Mouse (Mus musculus): ENCODE measurements at regions not wholly inside any gene's neighbourhood (a gene's known extent, or its start where the extent isn't known, plus 50 kb on each side); places are given as distances from the start of the nearest gene placed in this dataset.

DNA sequence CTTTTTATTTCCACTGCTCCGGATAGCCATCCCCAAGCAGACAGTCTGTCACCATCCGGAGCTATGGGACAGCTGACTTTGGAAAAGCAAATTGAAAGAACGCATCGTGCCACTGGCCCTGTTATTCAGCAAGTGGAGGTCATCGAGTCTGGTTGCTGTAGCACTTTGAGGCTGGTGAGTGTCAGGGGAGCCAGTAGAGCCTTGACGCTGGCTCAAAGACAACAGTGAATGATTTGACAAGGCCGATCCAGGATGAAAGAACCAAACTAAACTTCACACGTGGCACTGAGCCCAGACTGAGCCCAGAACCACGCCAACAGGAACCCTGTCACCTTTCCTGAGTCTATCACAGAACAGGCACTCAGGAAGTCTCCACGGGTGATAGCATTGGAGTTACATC, 296.8 kb upstream of the Rtl1 start:
- H3K4me1 ChIP-seq (ENCODE audit: control insufficient read depth, insufficient read depth, low read length), result no peaks in the 10 kb centered on the region
- no peak overlapping the region for H3K4me3 ChIP-seq (ENCODE audit: insufficient read depth, low read length)
- TF ChIP-seq CTCF (IDR thresholded peaks at IDR 0.05; ENCODE audit: extremely low read depth, insufficient read depth, low read length) (no peak), POLR2A (IDR thresholded peaks at IDR 0.05; ENCODE audit: extremely low read depth, insufficient read depth, low read length) (no peak)
- no peak overlapping the region for H3K27ac ChIP-seq (ENCODE audit: insufficient read depth, low read length)

GRCm38 (mm10) chr12:109897861-109898385, 297.8 kb upstream of the Rtl1 start:
- Histone ChIP-seq H3K4me1 (ENCODE audit: control insufficient read depth, insufficient read depth, low read length) (no peaks in the 10 kb centered on the region), H3K27ac (ENCODE audit: insufficient read depth, low read length) (no peak overlapping the region), H3K4me3 (ENCODE audit: insufficient read depth, low read length) (no peak overlapping the region)
- TF ChIP-seq CTCF (IDR thresholded peaks at IDR 0.05; ENCODE audit: extremely low read depth, insufficient read depth, low read length) (no peak), POLR2A (IDR thresholded peaks at IDR 0.05; ENCODE audit: extremely low read depth, insufficient read depth, low read length) (no peak)

GRCm38 (mm10) chr12:109899420-109899819, 299.3 kb upstream of the Rtl1 start:
- Histone ChIP-seq H3K4me3 (ENCODE audit: insufficient read depth, low read length) (no peak overlapping the region), H3K4me1 (ENCODE audit: control insufficient read depth, insufficient read depth, low read length) (no peaks in the 10 kb centered on the region), H3K27ac (ENCODE audit: insufficient read depth, low read length) (no peak overlapping the region)
- TF ChIP-seq CTCF (IDR thresholded peaks at IDR 0.05; ENCODE audit: extremely low read depth, insufficient read depth, low read length), result no peak
- no peak for TF ChIP-seq POLR2A (IDR thresholded peaks at IDR 0.05; ENCODE audit: extremely low read depth, insufficient read depth, low read length)

GRCm38 (mm10) chr12:109910966-109911495, 310.9 kb upstream of the Rtl1 start:
- H3K4me1 ChIP-seq (ENCODE audit: control insufficient read depth, insufficient read depth, low read length), result no peaks in the 10 kb centered on the region
- no peak overlapping the region for H3K4me3 ChIP-seq (ENCODE audit: insufficient read depth, low read length)
- H3K27ac ChIP-seq (ENCODE audit: insufficient read depth, low read length), result no peak overlapping the region
- no peak for TF ChIP-seq POLR2A (IDR thresholded peaks at IDR 0.05; ENCODE audit: extremely low read depth, insufficient read depth, low read length)
- TF ChIP-seq CTCF (IDR thresholded peaks at IDR 0.05; ENCODE audit: extremely low read depth, insufficient read depth, low read length), result no peak

DNA sequence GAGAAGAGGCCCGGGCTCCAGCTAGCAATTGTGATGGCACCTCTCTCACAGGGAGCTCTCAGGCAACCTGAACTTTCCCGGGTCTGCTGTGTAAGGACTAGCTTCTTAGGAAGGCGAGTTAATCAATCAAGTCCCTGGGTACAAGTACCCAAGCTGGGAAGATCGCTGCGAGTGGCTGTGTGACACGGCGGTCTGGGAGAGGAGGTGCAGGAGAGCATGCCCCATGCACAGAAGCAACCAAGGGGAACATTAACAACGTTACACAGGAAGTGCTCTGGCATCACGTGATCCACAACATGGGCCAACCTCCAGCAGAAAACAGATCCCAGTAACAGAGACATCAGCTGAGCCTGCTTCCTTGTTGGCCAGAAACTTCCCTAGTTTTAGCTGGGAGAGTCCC, 311.4 kb upstream of the Rtl1 start:
- no peak for TF ChIP-seq POLR2A (IDR thresholded peaks at IDR 0.05; ENCODE audit: extremely low read depth, insufficient read depth, low read length)
- TF ChIP-seq CTCF (IDR thresholded peaks at IDR 0.05; ENCODE audit: extremely low read depth, insufficient read depth, low read length), result no peak
- Histone ChIP-seq H3K4me3 (ENCODE audit: insufficient read depth, low read length) (no peak overlapping the region), H3K4me1 (ENCODE audit: control insufficient read depth, insufficient read depth, low read length) (no peaks in the 10 kb centered on the region), H3K27ac (ENCODE audit: insufficient read depth, low read length) (no peak overlapping the region)

- H3K4me3 ChIP-seq (ENCODE audit: insufficient read depth, low read length), result no peak overlapping the region
- H3K4me1 ChIP-seq (ENCODE audit: control insufficient read depth, insufficient read depth, low read length), result no peaks in the 10 kb centered on the region
- H3K27ac ChIP-seq (ENCODE audit: insufficient read depth, low read length), result no peak overlapping the region
- no peak for TF ChIP-seq POLR2A (IDR thresholded peaks at IDR 0.05; ENCODE audit: extremely low read depth, insufficient read depth, low read length)
Observed at GRCm38 (mm10) chr12:109917761-109918160, 317.6 kb upstream of the Rtl1 start.

- no peaks in the 10 kb centered on the region for H3K4me1 ChIP-seq (ENCODE audit: control insufficient read depth, insufficient read depth, low read length)
- H3K4me3 ChIP-seq (ENCODE audit: insufficient read depth, low read length), result no peak overlapping the region
- TF ChIP-seq CTCF (IDR thresholded peaks at IDR 0.05; ENCODE audit: extremely low read depth, insufficient read depth, low read length), result no peak
- TF ChIP-seq POLR2A (IDR thresholded peaks at IDR 0.05; ENCODE audit: extremely low read depth, insufficient read depth, low read length), result no peak
- H3K27ac ChIP-seq (ENCODE audit: insufficient read depth, low read length), result no peak overlapping the region
Observed at GRCm38 (mm10) chr12:109918901-109919300, 318.8 kb upstream of the Rtl1 start.

DNA sequence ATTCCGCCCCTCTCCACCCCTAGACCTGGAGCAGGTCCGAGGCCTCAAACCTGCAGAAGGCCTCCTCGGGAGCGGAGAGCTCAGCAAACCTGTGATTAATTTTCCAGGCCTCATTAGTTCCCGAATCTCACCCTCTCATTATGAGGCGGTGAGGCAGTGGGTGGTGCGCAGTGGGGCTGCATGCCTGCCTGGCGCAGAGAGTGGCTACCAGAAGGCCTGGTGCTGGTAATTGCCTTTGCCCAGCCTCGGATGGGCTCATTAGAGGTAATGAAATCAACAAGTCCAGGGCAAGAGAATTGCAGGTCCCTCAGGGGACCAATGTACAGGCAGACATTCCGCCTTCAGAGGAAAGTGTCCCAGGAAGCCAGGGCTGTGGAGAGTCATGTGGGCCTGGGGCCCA, 322.0 kb upstream of the Rtl1 start:
- H3K4me1 ChIP-seq (ENCODE audit: control insufficient read depth, insufficient read depth, low read length), result no peaks in the 10 kb centered on the region
- no peak overlapping the region for H3K4me3 ChIP-seq (ENCODE audit: insufficient read depth, low read length)
- TF ChIP-seq CTCF (IDR thresholded peaks at IDR 0.05; ENCODE audit: extremely low read depth, insufficient read depth, low read length), result no peak
- no peak for TF ChIP-seq POLR2A (IDR thresholded peaks at IDR 0.05; ENCODE audit: extremely low read depth, insufficient read depth, low read length)
- H3K27ac ChIP-seq (ENCODE audit: insufficient read depth, low read length), result no peak overlapping the region

DNA sequence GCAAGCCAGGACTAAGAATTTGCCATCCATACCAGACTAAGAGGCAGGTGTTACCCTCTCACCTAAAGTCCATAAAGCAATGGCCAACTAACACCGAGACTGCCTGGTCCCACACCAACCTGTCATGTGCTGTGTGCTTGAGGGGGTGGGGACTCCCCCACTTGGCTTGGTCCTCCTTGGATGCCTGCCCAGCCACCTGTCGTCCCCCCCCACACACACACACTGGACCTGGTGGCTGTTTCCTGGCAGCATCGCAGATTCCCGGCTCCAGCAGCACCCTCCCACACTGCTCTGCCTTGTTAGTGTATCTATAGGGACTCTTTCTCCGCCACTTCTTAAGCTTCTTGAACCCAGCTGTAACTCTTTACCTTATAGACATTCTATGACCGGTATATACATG, 325.7 kb upstream of the Rtl1 start:
- Histone ChIP-seq H3K27ac (ENCODE audit: insufficient read depth, low read length) (no peak overlapping the region), H3K4me1 (ENCODE audit: control insufficient read depth, insufficient read depth, low read length) (no peaks in the 10 kb centered on the region), H3K4me3 (ENCODE audit: insufficient read depth, low read length) (no peak overlapping the region)
- no peak for TF ChIP-seq CTCF (IDR thresholded peaks at IDR 0.05; ENCODE audit: extremely low read depth, insufficient read depth, low read length)
- TF ChIP-seq POLR2A (IDR thresholded peaks at IDR 0.05; ENCODE audit: extremely low read depth, insufficient read depth, low read length), result no peak

DNA sequence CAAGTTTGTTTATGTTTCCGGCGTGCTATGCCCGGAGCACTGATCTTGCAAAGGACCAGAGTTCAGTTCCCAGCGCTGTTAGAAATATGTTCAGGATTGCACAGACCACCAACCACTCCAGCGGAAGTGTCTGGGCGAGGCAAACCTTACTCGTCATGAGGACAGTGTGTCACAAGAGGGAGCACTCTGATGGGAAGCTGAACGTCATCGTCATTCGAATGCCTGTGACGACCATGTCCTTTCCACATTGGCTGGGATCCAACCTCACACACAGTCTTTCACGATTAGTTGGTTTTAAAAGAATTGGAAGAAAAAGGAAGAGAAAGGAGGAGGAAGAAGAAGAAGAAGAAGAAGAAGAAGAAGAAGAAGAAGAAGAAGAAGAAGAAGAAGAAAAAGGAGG, 326.5 kb upstream of the Rtl1 start:
- Histone ChIP-seq H3K27ac (ENCODE audit: insufficient read depth, low read length) (no peak overlapping the region), H3K4me1 (ENCODE audit: control insufficient read depth, insufficient read depth, low read length) (no peaks in the 10 kb centered on the region), H3K4me3 (ENCODE audit: insufficient read depth, low read length) (no peak overlapping the region)
- no peak for TF ChIP-seq CTCF (IDR thresholded peaks at IDR 0.05; ENCODE audit: extremely low read depth, insufficient read depth, low read length)
- no peak for TF ChIP-seq POLR2A (IDR thresholded peaks at IDR 0.05; ENCODE audit: extremely low read depth, insufficient read depth, low read length)

Data from cortical plate, adult 2 months (tissue).